Mouse (Mus musculus): Measurements from ENCODE around the gene Tmem164.

DNA sequence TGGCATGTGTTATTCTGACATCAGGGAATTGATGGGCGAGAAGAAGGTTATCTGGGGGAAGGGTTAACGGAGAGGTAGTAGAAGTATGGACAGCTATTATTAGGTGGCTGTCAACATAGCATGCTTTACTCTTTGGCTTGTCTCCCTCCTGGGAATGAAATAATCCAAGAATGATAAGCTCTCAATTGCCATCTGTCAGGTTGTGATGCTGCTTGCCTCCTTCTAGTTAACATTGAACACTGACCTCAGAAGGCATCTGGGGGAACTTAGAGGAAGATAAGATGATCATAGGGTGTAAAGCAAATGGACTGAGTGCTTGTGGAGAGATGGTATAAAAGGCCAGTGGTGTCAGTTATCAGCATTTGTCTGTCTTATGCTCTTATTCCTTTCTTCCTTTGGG lies 44.4 kb downstream of the Tmem164 start:
- no peak for TF ChIP-seq POLR2A (IDR thresholded peaks at IDR 0.05; ENCODE audit: low read depth, low read length)
- no peak for TF ChIP-seq CTCF (conservative IDR thresholded peaks at IDR 0.05; ENCODE audit: insufficient read depth, insufficient read length, low read depth, low read length)

Measured in kidney, adult 2 months (tissue).